Mouse (Mus musculus) hindbrain, embryonic 14.5 days (tissue): ENCODE results near the gene Tmem8b. TPM values are rescaled to one million over a fixed set of nuclear protein-coding genes. Genes with fewer than 3 reads are reported as not detected.

ENCODE experiments used
- ATAC-seq: fragments of 200-750 bp; cut with Nextera tagmentation; 2 replicates; pipeline ENCODE4 v1.8.0; 2017; ENCODE audit warnings: moderate number of reproducible peaks, mild to moderate bottlenecking, moderate TSS enrichment, moderate library complexity; ENCODE audit not compliant: low FRiP score
- DNase-seq: peaks from one replicate; pipeline ENCODE4 v3.0.0-alpha.2; 2015; ENCODE audit warnings: low spot score
- H3K27ac ChIP-seq: fragments of 300-500 bp; sonication (generic); 2 replicates; pipeline ENCODE4 v1.5.1; 2014; ENCODE audit warnings: mild to moderate bottlenecking, moderate library complexity
- H3K27me3 ChIP-seq: fragments of 300-500 bp; sonication (generic); 2 replicates; pipeline ENCODE4 v1.6.1; 2014; ENCODE audit warnings: mild to moderate bottlenecking, low read length, mixed read lengths; ENCODE audit not compliant: control insufficient read depth, insufficient read depth
- H3K36me3 ChIP-seq: fragments of 300-500 bp; sonication (generic); replicated peaks from 2 replicates; pipeline ENCODE4 v1.6.1; 2014; ENCODE audit not compliant: control insufficient read depth, insufficient read depth
- H3K4me1 ChIP-seq: fragments of 300-500 bp; sonication (generic); replicated peaks from 2 replicates; pipeline ENCODE4 v1.6.1; 2014; ENCODE audit warnings: antibody characterized with exemption, low read length, mixed read lengths; ENCODE audit not compliant: control insufficient read depth, insufficient read depth
- H3K4me2 ChIP-seq: fragments of 300-500 bp; sonication (generic); replicated peaks from 2 replicates; pipeline ENCODE4 v1.6.1; 2014; ENCODE audit warnings: mild to moderate bottlenecking, moderate library complexity
- H3K4me3 ChIP-seq: fragments of 300-500 bp; sonication (generic); replicated peaks from 2 replicates; pipeline ENCODE4 v1.5.1; 2014; ENCODE audit warnings: mild to moderate bottlenecking, low read length
- H3K9ac ChIP-seq: fragments of 300-500 bp; sonication (generic); 2 replicates; pipeline ENCODE4 v1.6.1; 2014
- H3K9me3 ChIP-seq: fragments of 300-500 bp; sonication (generic); 2 replicates; pipeline ENCODE4 v1.6.1; 2016; ENCODE audit warnings: low read length; ENCODE audit not compliant: control insufficient read depth
- WGBS: fragments of 180-500 bp; shearing (Covaris S2); extraction: QIAGEN DNeasy Blood & Tissue Kit; methylation state at CpG from one replicate; pipeline ENCODE4 v1.1.7; 2014; 5-methylcytosine and 5-hydroxymethylcytosine counted together
- polyA plus RNA-seq: library from polyadenylated mRNA; unstranded; fragments of >200 nt; fragmentation: Nextera tagmentation; extraction: Ambion mirVana; gene quantifications from 2 replicates; pipeline ENCODE4 v1.2.1, GENCODE M21; 2014

Tmem8b gene
- polyA plus RNA-seq, 1 experiment from 2014 or later: 10.5 TPM

GRCm38 (mm10) chr4:43655656-43656338 is 13.0 kb upstream of the Tmem8b start:
- peaks cover 5% of the 10 kb centered on the region; the same call in 1 of the 2 replicates for H3K4me1 ChIP-seq
- no peaks in the 10 kb centered on the region for H3K9me3 ChIP-seq
- H3K4me3 ChIP-seq: peak overlapping the region; percentile 80
- H3K9ac ChIP-seq: peak overlapping the region; percentile 90
- DNase-seq: no peak
- WGBS: 5% methylated on average over 34 of the region's 34 CpGs
- no peak; the same call in 1 of the 2 replicates for ATAC-seq
- H3K4me2 ChIP-seq: peak overlapping the region; percentile 65
- H3K27ac ChIP-seq: peak overlapping the region; percentile 95
- no peaks in the 10 kb centered on the region for H3K27me3 ChIP-seq
- H3K36me3 ChIP-seq: no peaks in the 10 kb centered on the region

- Histone ChIP-seq H3K9ac (peak within 1 kb of the TSS; percentile 90), H3K4me3 (peak within 1 kb of the TSS; percentile 80), H3K27ac (peak within 1 kb of the TSS; percentile 95), H3K27me3 (no peaks in the 10 kb centered on the region), H3K4me2 (peak within 1 kb of the TSS; percentile 65), H3K9me3 (no peaks in the 10 kb centered on the region), H3K36me3 (no peaks in the 10 kb centered on the region), H3K4me1 (peaks cover 5% of the 10 kb centered on the region; the same call in 1 of the 2 replicates)
- DNase-seq (peak; percentile 94), ATAC-seq (peak; percentile 97)
- under 1% methylated on average over 34 of the region's 34 CpGs for WGBS
Measured at GRCm38 (mm10) chr4:43656339-43657109, 12.2 kb upstream of the Tmem8b start, which contains the start of gene Hint2. Gene Hint2 (minus strand): TSS chr4:43656466.

GRCm38 (mm10) chr4:43657146-43657545 is 11.6 kb upstream of the Tmem8b start:
- DNase-seq: no peak
- no peaks in the 10 kb centered on the region for H3K36me3 ChIP-seq
- H3K27ac ChIP-seq: peak overlapping the region; percentile 95
- 0 out of 2 replicates have a peak overlapping the region, but pooled peaks have one; percentile 25 for H3K9ac ChIP-seq
- ATAC-seq: no peak
- WGBS: 64% methylated on average over 4 of the region's 4 CpGs
- no peaks in the 10 kb centered on the region for H3K9me3 ChIP-seq
- H3K27me3 ChIP-seq: peaks cover 5% of the 10 kb centered on the region
- H3K4me3 ChIP-seq: peak overlapping the region; percentile 80
- peaks cover 5% of the 10 kb centered on the region; the same call in 1 of the 2 replicates for H3K4me1 ChIP-seq
- peak overlapping the region; percentile 65 for H3K4me2 ChIP-seq

- H3K4me1 ChIP-seq: peaks cover 22% of the 10 kb centered on the region
- no peak overlapping the region for H3K9ac ChIP-seq
- peaks cover 34% of the 10 kb centered on the region for H3K27me3 ChIP-seq
- H3K36me3 ChIP-seq: no peaks in the 10 kb centered on the region
- H3K4me3 ChIP-seq: no peak overlapping the region
- H3K4me2 ChIP-seq: no peak overlapping the region
- ATAC-seq (no peak), DNase-seq (no peak)
- WGBS: 22% methylated on average over 4 of the region's 4 CpGs
- no peaks in the 10 kb centered on the region for H3K9me3 ChIP-seq
- H3K27ac ChIP-seq: no peak overlapping the region
Measured at GRCm38 (mm10) chr4:43666412-43666811, 2.4 kb upstream of the Tmem8b start.

GRCm38 (mm10) chr4:43669428-43669794 is 640 bp downstream of the Tmem8b start:
- H3K4me3 ChIP-seq: peak overlapping the region; percentile 69
- peak overlapping the region; percentile 82 for H3K4me2 ChIP-seq
- peaks cover 7% of the 10 kb centered on the region for H3K36me3 ChIP-seq
- no peak for DNase-seq
- peaks cover 38% of the 10 kb centered on the region for H3K4me1 ChIP-seq
- H3K27me3 ChIP-seq: peaks cover 13% of the 10 kb centered on the region
- 1% methylated on average over 20 of the region's 25 CpGs for WGBS
- H3K27ac ChIP-seq: peak overlapping the region; percentile 73
- H3K9ac ChIP-seq: peak overlapping the region; percentile 77
- H3K9me3 ChIP-seq: no peaks in the 10 kb centered on the region
- peak; percentile 69 for ATAC-seq

GRCm38 (mm10) chr4:43672070-43672469 is 3.3 kb downstream of the Tmem8b start:
- no peak overlapping the region for H3K27ac ChIP-seq
- peaks cover 33% of the 10 kb centered on the region for H3K36me3 ChIP-seq
- H3K9ac ChIP-seq: peak overlapping the region; percentile 39
- peaks cover 38% of the 10 kb centered on the region for H3K4me1 ChIP-seq
- H3K27me3 ChIP-seq: 0 out of 2 replicates have a peak, but pooled peaks cover 2% of the 10 kb centered on the region
- peak; percentile 94 for DNase-seq
- no peaks in the 10 kb centered on the region for H3K9me3 ChIP-seq
- H3K4me2 ChIP-seq: peak overlapping the region; percentile 82
- peak; percentile 24; the same call in 1 of the 2 replicates for ATAC-seq
- H3K4me3 ChIP-seq: peak overlapping the region; percentile 12; the same call in 1 of the 2 replicates
- WGBS: 5% methylated on average over 2 of the region's 2 CpGs

GRCm38 (mm10) chr4:43673703-43674102 is 4.9 kb downstream of the Tmem8b start:
- Histone ChIP-seq H3K4me3 (no peak overlapping the region), H3K4me2 (no peak overlapping the region), H3K27me3 (no peaks in the 10 kb centered on the region), H3K36me3 (peaks cover 49% of the 10 kb centered on the region), H3K9me3 (no peaks in the 10 kb centered on the region), H3K9ac (no peak overlapping the region), H3K4me1 (peaks cover 35% of the 10 kb centered on the region), H3K27ac (no peak overlapping the region)
- no peak for DNase-seq
- no peak for ATAC-seq
- WGBS: 78% methylated on average over 8 of the region's 8 CpGs

GRCm38 (mm10) chr4:43674974-43675373 is 6.2 kb downstream of the Tmem8b start:
- Histone ChIP-seq H3K9me3 (no peaks in the 10 kb centered on the region), H3K9ac (no peak overlapping the region), H3K36me3 (peaks cover 62% of the 10 kb centered on the region), H3K27me3 (no peaks in the 10 kb centered on the region), H3K4me1 (peaks cover 30% of the 10 kb centered on the region), H3K4me2 (no peak overlapping the region), H3K4me3 (no peak overlapping the region), H3K27ac (no peak overlapping the region)
- WGBS: 87% methylated on average over 5 of the region's 5 CpGs
- ATAC-seq (no peak), DNase-seq (no peak)

GRCm38 (mm10) chr4:43675608-43676007 is 6.8 kb downstream of the Tmem8b start:
- H3K9ac ChIP-seq: no peak overlapping the region
- no peaks in the 10 kb centered on the region for H3K9me3 ChIP-seq
- no peak overlapping the region for H3K4me2 ChIP-seq

More at GRCm38 (mm10) chr4:43675608-43676007, 6.8 kb downstream of the Tmem8b start:
- Histone ChIP-seq H3K4me1 (peaks cover 24% of the 10 kb centered on the region), H3K36me3 (peaks cover 68% of the 10 kb centered on the region), H3K4me3 (no peak overlapping the region), H3K27ac (no peak overlapping the region), H3K27me3 (no peaks in the 10 kb centered on the region)
- DNase-seq: no peak
- ATAC-seq: no peak
- WGBS: 80% methylated on average over 4 of the region's 4 CpGs
